Mouse (Mus musculus) neutrophil, adult 83 days (primary cell): Measurements from ENCODE around the gene Olfr507. TPM values are rescaled to one million over a fixed set of nuclear protein-coding genes. Genes with fewer than 3 reads are reported as not detected.

Experiments
- total RNA-seq, 2 experiments: library from RNA; stranded (reverse); gene quantifications; one replicate each; pipeline ENCODE4 v1.2.4; 2023

Gene Olfr507
- total RNA-seq, result not detected

GRCm38 (mm10) chr7:108621514-108621913 is at the start of gene Olfr507:
Gene Olfr507, plus strand, starts transcription at chr7:108621814.

GRCm38 (mm10) chr7:108610487-108610886 is 11.1 kb upstream of the Olfr507 start, which contains the start of gene Olfr506:
Gene Olfr506, plus strand, starts transcription at chr7:108610787.

GRCm38 (mm10) chr7:108629694-108630093 is 8.1 kb downstream of the Olfr507 start, which contains the start of gene Olfr508:
Gene Olfr508, plus strand, starts transcription at chr7:108629994.

GRCm38 (mm10) chr7:108651806-108652205 is 30.2 kb downstream of the Olfr507 start, which contains the start of gene Olfr509:
Gene Olfr509, minus strand, starts transcription at chr7:108651906.

GRCm38 (mm10) chr7:108666118-108666517 is 44.5 kb downstream of the Olfr507 start, which contains the start of gene Olfr510:
Gene Olfr510, plus strand, starts transcription at chr7:108666418.

Other genes starting within 250 kb of the Olfr507 start
- not detected for gene Olfr495, start 228.6 kb upstream of the Olfr507 start, total RNA-seq
- gene Olfr497, start 201.4 kb upstream of the Olfr507 start, total RNA-seq, result not detected
- not detected for gene Olfr498, start 156.5 kb upstream of the Olfr507 start, total RNA-seq
- not detected for gene Olfr502, start 96.7 kb upstream of the Olfr507 start, total RNA-seq
- gene Olfr503, start 77.3 kb upstream of the Olfr507 start, total RNA-seq, result not detected
- not detected for gene Olfr504, start 56.0 kb upstream of the Olfr507 start, total RNA-seq
- gene Olfr506, start 11.0 kb upstream of the Olfr507 start, total RNA-seq, result not detected
- not detected for gene Olfr508, start 8.2 kb downstream of the Olfr507 start, total RNA-seq
- not detected for gene Olfr509, start 30.1 kb downstream of the Olfr507 start, total RNA-seq
- not detected for gene Olfr510, start 44.6 kb downstream of the Olfr507 start, total RNA-seq
- gene Olfr512, start 91.5 kb downstream of the Olfr507 start, total RNA-seq, result not detected
- gene Olfr513, start 129.2 kb downstream of the Olfr507 start, total RNA-seq, result not detected
- gene Olfr514, start 204.2 kb downstream of the Olfr507 start, total RNA-seq, result not detected
- not detected for gene Olfr516, start 228.7 kb downstream of the Olfr507 start, total RNA-seq